Comparison of ENCODE assay signal across 9 mouse cellular contexts in genomic region chr1:187758546-187758945, GRCm38 (mm10).
"Had no signal": no experiment of that assay in that cellular context is flagged by ENCODE, and none has a peak within 500 bp of the region (broad histone marks: within the 10 kb centered on the region; RNA-seq: fewer than 3 reads in every experiment).

No protein-coding gene starts in this region.

- DNase-seq: left cerebral cortex, postnatal 4 days; liver, embryonic 13.5 days; lung, adult 2 months; lung, postnatal 14 days; lung, postnatal 4 days; midbrain, embryonic 14.5 days; right cerebral cortex, postnatal 4 days; thymus, adult 18-20 months; thymus, postnatal 4 days had no signal
